Mouse (Mus musculus): ENCODE results near the gene Pcmtd2. TPM values are rescaled to one million over a fixed set of nuclear protein-coding genes. Genes with fewer than 3 reads are reported as not detected.

The Pcmtd2 gene
- polyA plus RNA-seq, 1 experiment from 2014 or later = 30.2 TPM

DNA sequence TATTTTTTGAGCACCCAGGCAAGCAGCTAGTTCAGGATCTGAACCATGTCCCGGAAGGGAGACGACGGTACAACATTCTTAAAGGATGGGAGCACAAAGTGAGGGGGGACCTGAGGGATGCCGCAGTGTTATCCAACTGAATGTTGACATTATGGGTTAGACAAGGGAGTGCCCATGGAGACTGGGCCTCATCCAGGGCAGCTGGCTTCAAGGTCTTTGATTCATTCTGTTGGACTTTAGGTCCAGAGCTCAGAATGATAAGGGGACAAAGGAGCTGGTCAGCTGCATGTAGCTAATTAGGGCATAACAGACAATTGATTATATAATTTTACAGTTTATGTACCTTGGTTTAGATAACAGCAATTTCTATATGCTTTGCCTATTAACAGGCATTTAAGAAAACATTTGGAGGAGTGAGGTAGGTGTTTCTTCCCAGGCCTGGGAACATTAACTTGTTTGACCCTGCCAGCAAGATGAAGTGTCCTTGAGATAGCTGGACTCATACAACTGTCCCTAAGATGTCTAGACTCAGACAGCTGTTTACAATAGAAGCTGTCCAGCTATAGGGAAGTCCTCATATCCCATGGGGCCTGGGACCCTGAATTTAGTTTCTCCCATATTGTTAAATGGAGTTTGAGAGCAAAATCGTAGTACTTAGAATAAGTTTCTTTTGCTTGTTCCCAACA lies 8.2 kb downstream of the Pcmtd2 start:
- Histone ChIP-seq H3K4me1 (ENCODE audit: control insufficient read depth, insufficient read depth, low read length) (no peaks in the 10 kb centered on the region), H3K27ac (ENCODE audit: low read length) (no peak overlapping the region), H3K9me3 (replicated peaks; ENCODE audit: control insufficient read depth, low read length) (no peaks in the 10 kb centered on the region), H3K4me2 (ENCODE audit: low read depth, low read length) (no peak overlapping the region), H3K27me3 (ENCODE audit: control insufficient read depth, insufficient read depth, low read length) (no peaks in the 10 kb centered on the region), H3K9ac (ENCODE audit: low read length) (no peak overlapping the region), H3K36me3 (ENCODE audit: control insufficient read depth, insufficient read depth) (peaks cover 34% of the 10 kb centered on the region), H3K4me3 (ENCODE audit: low read length) (no peak overlapping the region)
- 79% methylated on average over 5 of the region's 5 CpGs for WGBS
- ATAC-seq (replicated peaks; ENCODE audit: extremely low read depth, insufficient read depth, low FRiP score) = no peak

DNA sequence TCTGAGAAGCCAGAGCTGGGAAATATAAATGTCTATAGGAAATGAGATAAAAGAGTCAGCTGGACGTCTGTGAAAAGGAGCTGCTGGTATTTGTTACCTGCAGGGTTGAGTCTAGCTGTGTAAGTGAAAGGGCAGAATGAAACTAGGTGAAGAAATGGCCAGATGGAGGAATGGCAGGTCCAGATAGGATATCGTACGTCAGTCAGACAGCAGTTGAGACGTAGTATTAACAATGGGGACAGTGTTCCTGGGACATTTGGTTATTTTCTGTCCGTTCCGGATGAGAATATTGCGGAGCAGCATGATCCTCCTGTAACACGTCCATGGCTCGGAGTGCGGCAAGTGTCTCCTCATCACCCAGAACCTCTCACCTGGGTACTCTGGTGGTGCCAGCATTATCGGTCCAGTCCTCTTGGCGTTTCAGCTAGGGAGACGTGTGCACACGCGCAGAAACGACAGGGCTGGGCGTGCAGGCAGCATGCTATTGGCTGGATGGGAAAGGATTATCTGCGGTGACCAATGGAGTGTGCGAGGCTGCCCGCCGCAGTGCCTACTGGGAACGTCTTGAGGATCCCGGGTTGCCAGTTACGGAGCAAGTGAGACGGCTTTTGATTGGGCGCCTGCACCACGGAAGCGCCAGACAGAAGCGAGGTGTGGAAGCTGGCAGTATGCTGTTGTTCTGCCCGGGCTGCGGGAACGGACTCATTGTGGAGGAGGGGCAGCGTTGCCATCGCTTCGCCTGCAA lies 26.3 kb downstream of the Pcmtd2 start, which contains the start of gene Polr3k:
Polr3k (plus strand) TSS at position 547 of the 745 bp plus-strand sequence.
- H3K4me1 ChIP-seq (ENCODE audit: control insufficient read depth, insufficient read depth, low read length) = peaks cover 10% of the 10 kb centered on the region
- no peaks in the 10 kb centered on the region for H3K9me3 ChIP-seq (replicated peaks; ENCODE audit: control insufficient read depth, low read length)
- under 1% methylated on average over 35 of the region's 35 CpGs for WGBS
- H3K9ac ChIP-seq (ENCODE audit: low read length) = peak within 1 kb of the TSS; percentile 87
- 0 out of 2 replicates have a peak, but pooled peaks cover 3% of the 10 kb centered on the region for H3K36me3 ChIP-seq (ENCODE audit: control insufficient read depth, insufficient read depth)
- peak within 1 kb of the TSS; percentile 81 for H3K27ac ChIP-seq (ENCODE audit: low read length)
- peak within 1 kb of the TSS; percentile 90 for H3K4me3 ChIP-seq (ENCODE audit: low read length)
- H3K27me3 ChIP-seq (ENCODE audit: control insufficient read depth, insufficient read depth, low read length) = no peaks in the 10 kb centered on the region
- H3K4me2 ChIP-seq (ENCODE audit: low read depth, low read length) = peak within 1 kb of the TSS; percentile 91
- ATAC-seq (replicated peaks; ENCODE audit: extremely low read depth, insufficient read depth, low FRiP score) = peak; percentile 100

- no peaks in the 10 kb centered on the region for H3K9me3 ChIP-seq (replicated peaks; ENCODE audit: control insufficient read depth, low read length)
- peaks cover 10% of the 10 kb centered on the region for H3K4me1 ChIP-seq (ENCODE audit: control insufficient read depth, insufficient read depth, low read length)
- H3K4me2 ChIP-seq (ENCODE audit: low read depth, low read length) = peak overlapping the region; percentile 91
- WGBS = 0% methylated on average over 22 of the region's 22 CpGs
- H3K9ac ChIP-seq (ENCODE audit: low read length) = peak overlapping the region; percentile 87
- peaks cover 7% of the 10 kb centered on the region; the same call in 1 of the 2 replicates for H3K36me3 ChIP-seq (ENCODE audit: control insufficient read depth, insufficient read depth)
- H3K27me3 ChIP-seq (ENCODE audit: control insufficient read depth, insufficient read depth, low read length) = no peaks in the 10 kb centered on the region
- peak overlapping the region; percentile 81 for H3K27ac ChIP-seq (ENCODE audit: low read length)
- H3K4me3 ChIP-seq (ENCODE audit: low read length) = peak overlapping the region; percentile 90
- peak; percentile 15; the same call in 1 of the 2 replicates for ATAC-seq (replicated peaks; ENCODE audit: extremely low read depth, insufficient read depth, low FRiP score)
Measured at GRCm38 (mm10) chr2:181864536-181864860, 26.8 kb downstream of the Pcmtd2 start.

- no peak overlapping the region for H3K9ac ChIP-seq (ENCODE audit: low read length)
- 51% methylated on average over 5 of the region's 5 CpGs for WGBS
Measured at GRCm38 (mm10) chr2:181866931-181867330, 29.3 kb downstream of the Pcmtd2 start.

DNA sequence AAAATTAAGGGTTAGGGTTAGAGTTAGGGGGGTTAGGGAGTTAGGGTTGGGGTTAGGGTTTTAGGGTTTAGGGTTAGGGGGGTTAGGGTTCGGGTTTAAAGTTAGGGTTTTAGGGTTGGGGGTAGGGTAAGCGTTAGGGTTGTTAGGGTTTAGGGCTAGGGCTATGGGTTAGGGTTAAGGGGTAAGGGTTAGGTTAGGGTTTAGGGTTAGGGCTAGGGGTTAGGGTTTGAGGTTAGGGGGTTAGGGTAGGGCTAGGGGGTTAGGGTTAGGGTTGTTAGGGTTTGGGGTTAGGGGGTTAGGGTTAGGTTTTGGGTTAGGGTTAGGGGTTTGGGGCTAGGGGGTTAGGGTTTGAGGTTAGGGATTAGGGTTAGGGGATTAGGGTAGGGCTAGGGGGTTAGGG lies 33.4 kb downstream of the Pcmtd2 start:
- no peak overlapping the region for H3K9ac ChIP-seq (ENCODE audit: low read length)
- 92% methylated on average over 2 of the region's 2 CpGs for WGBS
- no peak for ATAC-seq (replicated peaks; ENCODE audit: extremely low read depth, insufficient read depth, low FRiP score)
- no peak overlapping the region for H3K4me3 ChIP-seq (ENCODE audit: low read length)
- H3K27me3 ChIP-seq (ENCODE audit: control insufficient read depth, insufficient read depth, low read length) = no peaks in the 10 kb centered on the region
- no peak overlapping the region for H3K4me2 ChIP-seq (ENCODE audit: low read depth, low read length)
- H3K27ac ChIP-seq (ENCODE audit: low read length) = no peak overlapping the region
- H3K9me3 ChIP-seq (replicated peaks; ENCODE audit: control insufficient read depth, low read length) = no peaks in the 10 kb centered on the region
- peaks cover 10% of the 10 kb centered on the region; the same call in 1 of the 2 replicates for H3K36me3 ChIP-seq (ENCODE audit: control insufficient read depth, insufficient read depth)
- H3K4me1 ChIP-seq (ENCODE audit: control insufficient read depth, insufficient read depth, low read length) = no peaks in the 10 kb centered on the region

More at GRCm38 (mm10) chr2:181866931-181867330, 29.3 kb downstream of the Pcmtd2 start:
- ATAC-seq (replicated peaks; ENCODE audit: extremely low read depth, insufficient read depth, low FRiP score) = no peak
- H3K9me3 ChIP-seq (replicated peaks; ENCODE audit: control insufficient read depth, low read length) = no peaks in the 10 kb centered on the region
- no peak overlapping the region for H3K27ac ChIP-seq (ENCODE audit: low read length)
- H3K4me1 ChIP-seq (ENCODE audit: control insufficient read depth, insufficient read depth, low read length) = peaks cover 10% of the 10 kb centered on the region
- no peak overlapping the region for H3K4me2 ChIP-seq (ENCODE audit: low read depth, low read length)
- H3K36me3 ChIP-seq (ENCODE audit: control insufficient read depth, insufficient read depth) = peaks cover 10% of the 10 kb centered on the region; the same call in 1 of the 2 replicates
- no peak overlapping the region for H3K4me3 ChIP-seq (ENCODE audit: low read length)
- H3K27me3 ChIP-seq (ENCODE audit: control insufficient read depth, insufficient read depth, low read length) = no peaks in the 10 kb centered on the region

DNA sequence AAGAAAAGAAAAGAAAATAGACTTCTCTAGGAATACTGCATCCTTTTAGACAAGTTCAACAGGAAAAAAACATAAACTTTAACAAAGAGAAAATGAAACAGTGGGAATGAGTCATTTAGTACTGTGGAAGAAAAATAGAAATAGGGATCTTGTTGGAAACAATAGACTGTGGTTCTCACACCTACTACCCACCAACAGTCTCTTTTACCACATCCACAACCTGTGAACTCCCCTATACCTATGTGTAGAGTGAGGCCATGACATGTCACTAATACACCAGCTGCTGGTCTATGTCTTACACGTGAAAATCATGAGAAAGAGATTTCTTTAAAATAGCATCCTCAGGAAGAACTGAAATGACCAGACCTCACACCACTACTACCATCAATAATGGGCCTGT lies 41.2 kb downstream of the Pcmtd2 start:
- ATAC-seq (replicated peaks; ENCODE audit: extremely low read depth, insufficient read depth, low FRiP score) = no peak
- no peak overlapping the region for H3K4me2 ChIP-seq (ENCODE audit: low read depth, low read length)
- H3K4me1 ChIP-seq (ENCODE audit: control insufficient read depth, insufficient read depth, low read length) = no peaks in the 10 kb centered on the region
- H3K9ac ChIP-seq (ENCODE audit: low read length) = no peak overlapping the region
- 76% methylated on average over 1 of the region's 1 CpGs for WGBS
- no peaks in the 10 kb centered on the region for H3K9me3 ChIP-seq (replicated peaks; ENCODE audit: control insufficient read depth, low read length)
- no peak overlapping the region for H3K4me3 ChIP-seq (ENCODE audit: low read length)
- H3K27ac ChIP-seq (ENCODE audit: low read length) = no peak overlapping the region
- H3K36me3 ChIP-seq (ENCODE audit: control insufficient read depth, insufficient read depth) = no peaks in the 10 kb centered on the region
- H3K27me3 ChIP-seq (ENCODE audit: control insufficient read depth, insufficient read depth, low read length) = no peaks in the 10 kb centered on the region

DNA sequence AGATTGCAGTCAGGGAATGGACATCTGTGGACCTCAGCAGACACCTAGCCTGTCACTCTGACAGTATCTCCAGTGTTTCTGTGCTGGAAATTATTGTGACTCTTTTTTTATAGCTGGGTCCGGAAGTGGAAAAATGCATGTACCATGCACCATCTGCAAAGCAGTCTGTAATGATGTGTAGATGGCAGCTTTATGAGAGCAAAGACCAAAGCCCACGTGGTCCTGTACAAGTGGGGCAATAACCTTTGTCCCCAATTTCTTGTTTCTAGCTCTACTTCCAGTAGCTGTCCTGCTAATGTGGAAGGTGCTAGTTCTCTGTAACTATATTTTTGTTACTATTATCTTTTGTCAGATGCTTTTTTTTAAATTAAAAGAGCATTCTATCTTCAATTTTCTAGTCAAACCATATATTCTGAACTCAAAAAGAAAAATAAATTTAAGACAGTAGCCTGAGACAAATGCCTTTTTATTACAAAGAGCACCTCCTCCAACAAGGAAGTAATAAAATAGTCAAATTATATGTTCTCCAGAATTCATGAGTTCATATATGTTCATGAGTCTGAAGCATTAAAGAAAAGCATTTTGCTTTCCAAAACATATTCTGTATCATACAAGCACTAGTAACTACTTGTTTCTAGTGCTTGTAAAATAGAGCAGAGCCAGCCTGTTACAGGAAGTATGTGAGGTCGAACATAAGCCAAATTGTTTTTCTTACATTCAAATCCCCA lies 45.5 kb downstream of the Pcmtd2 start:
- H3K36me3 ChIP-seq (ENCODE audit: control insufficient read depth, insufficient read depth) = no peaks in the 10 kb centered on the region
- no peak overlapping the region for H3K4me3 ChIP-seq (ENCODE audit: low read length)
- H3K4me1 ChIP-seq (ENCODE audit: control insufficient read depth, insufficient read depth, low read length) = no peaks in the 10 kb centered on the region
- H3K4me2 ChIP-seq (ENCODE audit: low read depth, low read length) = no peak overlapping the region
- ATAC-seq (replicated peaks; ENCODE audit: extremely low read depth, insufficient read depth, low FRiP score) = no peak
- WGBS = 80% methylated on average over 3 of the region's 3 CpGs
- H3K9me3 ChIP-seq (replicated peaks; ENCODE audit: control insufficient read depth, low read length) = no peaks in the 10 kb centered on the region
- H3K27ac ChIP-seq (ENCODE audit: low read length) = no peak overlapping the region
- no peaks in the 10 kb centered on the region for H3K27me3 ChIP-seq (ENCODE audit: control insufficient read depth, insufficient read depth, low read length)
- no peak overlapping the region for H3K9ac ChIP-seq (ENCODE audit: low read length)
